Mouse (Mus musculus): ENCODE results near the gene Srsf10.

The Srsf10 gene

GRCm38 (mm10) chr4:135855536-135856222, at the start of gene Srsf10:
Gene Srsf10 (plus strand): TSS chr4:135855747.
- peak; percentile 97 for DNase-seq (ENCODE audit: low read depth)

GRCm38 (mm10) chr4:135814896-135815295, 40.7 kb upstream of the Srsf10 start:
- DNase-seq (ENCODE audit: low read depth): no peak

- DNase-seq (ENCODE audit: low read depth): peak; percentile 42
Observed at GRCm38 (mm10) chr4:135816905-135817622, 38.5 kb upstream of the Srsf10 start.

DNA sequence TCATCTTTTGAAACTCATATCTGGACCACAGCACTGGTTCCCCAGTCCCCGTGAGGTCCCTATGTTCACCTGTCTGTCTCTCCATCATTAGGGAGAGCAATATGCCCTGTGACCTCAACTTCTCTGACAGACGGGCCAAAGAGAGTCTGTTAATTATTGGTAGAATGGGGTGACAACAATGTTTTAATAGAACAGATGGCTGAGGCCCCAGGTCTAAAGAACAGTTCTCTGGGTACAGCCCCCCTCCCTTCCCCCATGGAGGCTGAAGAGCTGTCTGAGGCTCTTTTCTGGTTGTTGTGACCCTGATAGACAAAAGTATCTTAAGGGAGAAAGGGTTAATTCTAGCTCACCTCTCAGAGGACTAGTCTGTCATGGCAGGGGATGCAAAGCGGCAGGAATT, 37.2 kb upstream of the Srsf10 start:
- DNase-seq (ENCODE audit: low read depth): no peak

GRCm38 (mm10) chr4:135819826-135820526, 35.6 kb upstream of the Srsf10 start:
- peak; percentile 24 for DNase-seq (ENCODE audit: low read depth)

DNA sequence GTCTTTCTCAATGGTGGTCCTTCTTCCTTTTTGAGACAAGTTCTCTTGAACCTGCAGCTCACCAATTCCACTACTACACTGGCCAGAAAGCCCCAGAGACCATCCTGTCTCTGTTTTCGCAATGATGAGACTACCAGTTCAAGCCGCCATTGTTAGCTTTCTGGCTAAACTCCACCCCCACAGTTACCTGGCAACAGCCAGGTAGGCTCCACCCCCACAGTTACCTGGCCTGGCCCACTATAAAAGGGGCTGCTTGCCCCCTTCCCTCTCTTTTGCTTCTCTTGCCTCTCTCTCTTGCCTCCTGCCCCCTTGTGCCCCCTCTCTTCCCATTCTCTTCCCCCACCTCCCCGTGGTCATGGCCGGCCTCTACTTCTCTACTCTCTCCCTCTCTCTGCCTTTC, 33.8 kb upstream of the Srsf10 start:
- no peak for DNase-seq (ENCODE audit: low read depth)

DNA sequence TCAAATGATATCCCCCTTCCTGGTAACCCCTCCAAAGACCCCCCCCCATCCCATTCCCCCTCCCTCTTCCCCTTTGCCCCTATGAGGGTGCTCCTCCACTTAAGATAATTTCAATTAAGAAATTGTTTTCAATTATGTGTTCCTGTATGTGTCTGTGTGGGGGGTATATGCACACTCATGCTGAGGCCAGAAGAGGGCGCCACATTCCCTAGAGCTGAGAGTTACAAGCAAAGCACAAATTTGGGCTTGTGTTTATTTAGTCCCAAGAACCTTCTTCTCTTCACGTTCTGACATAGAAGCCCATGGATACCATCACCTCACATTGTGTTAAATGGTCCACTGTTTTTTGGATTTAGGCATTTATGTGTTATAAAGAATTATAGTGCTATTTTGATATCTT, 32.2 kb upstream of the Srsf10 start:
- DNase-seq (ENCODE audit: low read depth): peak; percentile 46

GRCm38 (mm10) chr4:135824254-135824653, 31.3 kb upstream of the Srsf10 start:
- DNase-seq (ENCODE audit: low read depth): no peak

- peak; percentile 88 for DNase-seq (ENCODE audit: low read depth)
Observed at GRCm38 (mm10) chr4:135828491-135828890, 27.1 kb upstream of the Srsf10 start.

GRCm38 (mm10) chr4:135832070-135832469, 23.5 kb upstream of the Srsf10 start:
- peak; percentile 14 for DNase-seq (ENCODE audit: low read depth)

GRCm38 (mm10) chr4:135833301-135834123, 22.0 kb upstream of the Srsf10 start:
- no peak for DNase-seq (ENCODE audit: low read depth)

GRCm38 (mm10) chr4:135834124-135834717, 21.3 kb upstream of the Srsf10 start:
- DNase-seq (ENCODE audit: low read depth): no peak

DNA sequence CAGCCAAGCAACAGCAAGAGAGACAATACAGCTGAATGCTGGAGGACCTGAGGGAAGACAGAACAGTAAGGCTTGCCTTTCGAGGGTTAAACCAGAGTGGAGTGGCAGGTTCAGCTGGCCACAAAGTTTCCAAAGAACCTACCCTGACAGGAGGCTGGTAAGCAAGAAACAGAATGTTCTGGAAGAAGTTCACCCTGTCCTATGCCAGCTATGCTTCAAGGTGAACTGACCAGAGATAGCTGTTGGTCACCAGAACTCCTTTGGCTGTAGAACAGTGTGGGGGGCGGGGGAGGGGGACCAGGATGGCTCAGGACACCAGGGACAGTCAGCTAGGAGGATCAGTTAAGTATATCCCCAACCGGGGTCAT, 16.6 kb upstream of the Srsf10 start:
- DNase-seq (ENCODE audit: low read depth): no peak

GRCm38 (mm10) chr4:135839293-135840011, 16.1 kb upstream of the Srsf10 start:
- no peak for DNase-seq (ENCODE audit: low read depth)

- no peak for DNase-seq (ENCODE audit: low read depth)
Observed at GRCm38 (mm10) chr4:135844400-135844799, 11.1 kb upstream of the Srsf10 start.

DNA sequence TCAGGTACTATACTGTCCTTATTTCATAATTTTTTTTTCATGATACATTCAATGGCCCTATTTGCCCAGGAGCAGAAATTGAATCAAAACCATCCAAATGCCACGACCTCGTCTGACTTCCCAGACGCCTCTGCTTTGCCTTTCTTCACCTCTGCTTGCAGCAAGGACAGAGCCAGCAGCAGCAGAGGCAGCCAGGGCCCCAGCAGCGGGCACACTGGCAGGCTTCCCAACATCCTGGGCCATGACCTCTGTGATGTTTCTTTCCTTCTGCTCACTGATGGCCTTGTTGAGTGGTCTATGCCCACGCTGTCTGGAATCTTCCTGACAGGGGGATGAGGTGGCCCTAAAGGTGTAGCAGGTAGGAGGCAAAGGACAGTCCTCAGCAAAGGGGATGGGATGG, 8.0 kb upstream of the Srsf10 start:
- DNase-seq (ENCODE audit: low read depth): no peak

GRCm38 (mm10) chr4:135850411-135851095, 5.0 kb upstream of the Srsf10 start:
- DNase-seq (ENCODE audit: low read depth): no peak

- DNase-seq (ENCODE audit: low read depth): no peak
Observed at GRCm38 (mm10) chr4:135851942-135852341, 3.6 kb upstream of the Srsf10 start.

GRCm38 (mm10) chr4:135853987-135854546, 1.5 kb upstream of the Srsf10 start:
- no peak for DNase-seq (ENCODE audit: low read depth)

- DNase-seq (ENCODE audit: low read depth): no peak
Observed at GRCm38 (mm10) chr4:135854630-135855029, 917 bp upstream of the Srsf10 start.
